Mouse (Mus musculus): ENCODE data around the gene Cmtm4.
A peak's percentile ranks its signal among the peaks of the same experiment; 100 is the strongest.
"Not testable (repeated sequence)": the region's sequence is repeated elsewhere in the genome, so short reads cannot be mapped to it uniquely, and the experiment has no call there.

The Cmtm4 gene

GRCm38 (mm10) chr8:104339229-104339982 lies 56.2 kb downstream of the Cmtm4 start, which contains the start of gene Cmtm3:
Gene Cmtm3 (plus strand): TSS chr8:104339410.
- DNase-seq (ENCODE audit: low spot score): peak; percentile 35

GRCm38 (mm10) chr8:104337890-104338289 lies 57.7 kb downstream of the Cmtm4 start:
- DNase-seq (ENCODE audit: low spot score): no peak

DNA sequence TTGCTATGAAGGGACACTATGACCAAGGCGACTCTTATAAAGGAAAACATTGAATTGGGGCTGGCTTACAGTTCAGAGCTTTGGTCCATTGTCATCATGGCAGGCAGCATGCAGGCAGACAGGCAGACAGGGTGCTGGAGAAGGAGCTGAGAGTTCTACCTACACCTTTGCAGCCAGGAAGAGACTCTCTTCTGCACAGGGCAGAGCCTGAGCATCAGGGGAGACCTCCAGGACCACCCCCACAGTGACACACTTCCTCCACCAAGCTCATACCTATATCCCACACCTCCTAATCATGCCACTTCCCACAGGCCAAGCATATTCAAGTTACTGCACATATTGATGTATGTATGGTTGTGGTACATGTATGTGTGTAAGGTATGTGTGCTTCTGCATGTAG lies 58.8 kb downstream of the Cmtm4 start:
- no peak for DNase-seq (ENCODE audit: low spot score)

GRCm38 (mm10) chr8:104334196-104334595 lies 61.4 kb downstream of the Cmtm4 start:
- no peak for DNase-seq (ENCODE audit: low spot score)

GRCm38 (mm10) chr8:104333786-104334185 lies 61.8 kb downstream of the Cmtm4 start:
- DNase-seq (ENCODE audit: low spot score): no peak

DNA sequence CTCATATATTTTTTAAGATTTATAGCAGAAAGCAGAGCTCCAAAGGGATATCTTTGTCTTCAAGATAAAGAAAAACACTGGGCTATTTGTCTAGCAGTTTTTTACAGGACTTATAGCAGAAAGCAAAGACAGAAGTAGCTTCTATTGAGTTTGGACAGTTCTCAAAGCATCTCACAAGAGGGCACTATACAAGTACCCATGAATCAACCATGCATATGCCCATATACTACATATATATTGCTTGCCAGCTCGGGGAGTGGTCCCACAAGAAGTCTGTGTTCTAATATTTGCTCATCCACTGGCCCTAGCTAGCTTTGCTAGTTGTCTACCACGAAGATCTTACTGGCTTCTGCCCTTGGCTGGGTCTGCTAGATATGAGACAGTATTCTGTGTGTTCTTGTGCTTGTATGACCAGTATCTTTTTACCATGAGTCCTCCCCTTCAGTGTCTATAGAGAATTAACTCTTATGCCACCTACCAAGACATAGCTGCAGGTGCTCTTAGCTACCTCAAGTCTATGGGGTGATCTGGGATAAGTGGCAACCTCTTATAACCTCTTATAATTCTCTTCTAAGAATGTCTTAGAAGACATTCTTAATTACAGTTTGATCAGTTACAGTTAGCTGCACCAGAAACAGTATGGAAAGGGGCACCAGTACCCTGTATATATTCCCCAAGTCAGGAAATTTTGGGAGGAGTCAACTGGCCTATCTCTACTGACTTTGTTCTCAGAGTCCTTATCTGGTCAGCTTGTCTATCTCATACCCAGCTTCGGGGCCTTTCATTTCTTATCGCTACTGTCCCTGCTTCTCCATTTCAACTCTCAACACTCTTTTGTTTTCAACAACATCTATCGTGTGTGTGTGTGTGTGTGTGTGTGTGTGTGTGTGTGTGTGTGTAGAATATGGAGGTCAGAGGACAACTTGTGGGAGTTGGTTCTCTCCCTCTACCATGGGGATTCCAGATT lies 62.7 kb downstream of the Cmtm4 start:
- no peak for DNase-seq (ENCODE audit: low spot score)

- not testable (repeated sequence) for DNase-seq (ENCODE audit: low spot score)
Measured at GRCm38 (mm10) chr8:104321930-104322329, 73.7 kb downstream of the Cmtm4 start, which contains the start of gene Cmtm2b. Gene Cmtm2b (plus strand): TSS chr8:104322230.

- DNase-seq (ENCODE audit: low spot score): not testable (repeated sequence)
Measured at GRCm38 (mm10) chr8:104321267-104321666, 74.3 kb downstream of the Cmtm4 start, which contains the start of gene Gm11020. Gene Gm11020 (plus strand): TSS chr8:104321567.

GRCm38 (mm10) chr8:104313311-104313710 lies 82.3 kb downstream of the Cmtm4 start:
- peak; percentile 22 for DNase-seq (ENCODE audit: low spot score)

DNA sequence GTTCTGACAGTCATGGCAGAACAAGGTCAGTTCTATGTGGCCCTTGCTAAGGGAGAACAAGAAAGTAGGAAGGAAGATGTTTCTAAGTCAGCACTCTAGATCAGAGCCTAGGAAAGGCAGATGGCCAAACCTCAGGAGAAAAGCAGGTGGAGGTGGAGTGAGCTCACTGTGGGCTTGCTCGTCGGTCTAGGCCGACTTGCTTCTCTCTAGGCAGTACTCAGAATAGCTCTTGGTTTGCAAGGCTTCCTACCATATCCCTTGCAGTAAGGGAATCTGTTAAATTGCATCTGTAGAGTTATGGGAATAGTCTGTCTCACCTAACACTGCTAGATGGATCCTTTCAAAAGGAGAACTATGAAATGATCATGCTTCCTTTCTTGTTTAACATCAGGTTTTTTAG lies 83.6 kb downstream of the Cmtm4 start:
- not testable (repeated sequence) for DNase-seq (ENCODE audit: low spot score)

GRCm38 (mm10) chr8:104309441-104310155 lies 86.0 kb downstream of the Cmtm4 start, which contains the start of the genes Gm45711 and Cmtm1:
Gene Gm45711 (minus strand): TSS chr8:104310081.
Gene Cmtm1 (minus strand): TSS chr8:104310145.
- DNase-seq (ENCODE audit: low spot score): not testable (repeated sequence)

- DNase-seq (ENCODE audit: low spot score): not testable (repeated sequence)
Measured at GRCm38 (mm10) chr8:104308341-104308740, 87.3 kb downstream of the Cmtm4 start.

- DNase-seq (ENCODE audit: low spot score): no peak
Measured at GRCm38 (mm10) chr8:104304962-104305361, 90.6 kb downstream of the Cmtm4 start.

DNA sequence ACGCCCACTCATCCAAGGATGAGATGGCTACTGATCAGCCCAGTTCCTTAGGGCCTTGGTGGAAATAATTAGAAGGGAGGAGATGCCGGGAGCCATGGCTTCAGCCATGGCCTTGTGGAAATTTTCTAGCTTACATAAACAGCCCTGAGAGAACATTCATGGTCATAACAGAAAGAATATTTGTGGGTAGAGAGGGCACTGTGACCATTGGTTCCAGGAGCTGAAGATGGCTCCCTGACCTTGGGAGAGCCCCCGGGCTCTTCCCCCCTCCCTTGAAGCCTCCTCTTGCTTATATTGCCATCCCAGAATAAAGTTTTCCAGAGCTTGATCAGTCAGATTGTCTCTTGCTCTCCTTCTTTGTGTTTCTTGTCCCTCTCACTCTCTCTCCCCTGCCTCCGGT lies 93.1 kb downstream of the Cmtm4 start:
- not testable (repeated sequence) for DNase-seq (ENCODE audit: low spot score)

DNA sequence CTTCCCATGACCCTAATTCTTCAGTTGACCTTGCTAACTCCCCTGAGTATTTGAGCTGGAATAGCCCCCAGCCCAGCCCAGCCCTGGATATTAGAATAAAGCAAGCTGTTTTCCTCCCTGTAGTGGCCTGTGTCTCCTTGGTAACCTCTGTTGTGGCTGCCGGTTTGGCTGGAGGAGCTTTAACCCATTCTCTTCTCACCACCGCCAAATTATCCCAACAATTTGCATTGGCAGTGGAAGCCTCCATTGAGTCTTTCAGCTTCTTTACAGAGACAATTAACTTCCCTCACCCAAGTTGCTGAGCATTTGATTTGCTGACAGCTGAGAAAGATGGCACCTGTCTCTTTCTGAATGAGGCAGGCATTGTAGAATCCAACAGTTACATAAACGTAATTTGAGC lies 94.0 kb downstream of the Cmtm4 start:
- DNase-seq (ENCODE audit: low spot score): not testable (repeated sequence)

Measured in adipocyte (in vitro differentiated cells).